Mouse (Mus musculus): ENCODE results near the gene Polr2b. TPM values are rescaled to one million over a fixed set of nuclear protein-coding genes. Genes with fewer than 3 reads are reported as not detected.

Polr2b gene
- polyA plus RNA-seq, 1 experiment from 2014 or later: 23.6 TPM

GRCm38 (mm10) chr5:77364443-77365038 lies 54.6 kb downstream of the Polr2b start:
- WGBS: 86% methylated on average over 3 of the region's 3 CpGs
- no peaks in the 10 kb centered on the region for H3K9me3 ChIP-seq (ENCODE audit: low read length)
- DNase-seq (ENCODE audit: low spot score) (no peak), ATAC-seq (no peak)
- no peaks in the 10 kb centered on the region for H3K27me3 ChIP-seq (replicated peaks; ENCODE audit: insufficient read depth, low read length)
- H3K4me1 ChIP-seq (ENCODE audit: insufficient read depth, low read depth, low read length): peaks cover 7% of the 10 kb centered on the region; the same call in 1 of the 2 replicates
- TF ChIP-seq EP300 (IDR thresholded peaks at IDR 0.05) (no peak), CTCF (IDR thresholded peaks at IDR 0.05) (no peak)
- no peaks in the 10 kb centered on the region for H3K36me3 ChIP-seq (ENCODE audit: insufficient read depth, low read length)
- no peak overlapping the region for H3K9ac ChIP-seq (replicated peaks; ENCODE audit: low read depth)
- no peak overlapping the region for H3K4me2 ChIP-seq (replicated peaks; ENCODE audit: low read depth, low read length)
- peak overlapping the region; percentile 10; the same call in 1 of the 2 replicates for H3K27ac ChIP-seq (ENCODE audit: low read length)
- H3K4me3 ChIP-seq (ENCODE audit: low read depth, low read length): no peak overlapping the region

GRCm38 (mm10) chr5:77366313-77366712 lies 56.4 kb downstream of the Polr2b start:
- Histone ChIP-seq H3K36me3 (ENCODE audit: insufficient read depth, low read length) (no peaks in the 10 kb centered on the region), H3K4me3 (ENCODE audit: low read depth, low read length) (no peak overlapping the region), H3K9ac (replicated peaks; ENCODE audit: low read depth) (no peak overlapping the region), H3K4me2 (replicated peaks; ENCODE audit: low read depth, low read length) (no peak overlapping the region), H3K27me3 (replicated peaks; ENCODE audit: insufficient read depth, low read length) (no peaks in the 10 kb centered on the region), H3K9me3 (ENCODE audit: low read length) (no peaks in the 10 kb centered on the region), H3K27ac (ENCODE audit: low read length) (no peak overlapping the region), H3K4me1 (ENCODE audit: insufficient read depth, low read depth, low read length) (peaks cover 7% of the 10 kb centered on the region; the same call in 1 of the 2 replicates)
- ATAC-seq (no peak), DNase-seq (ENCODE audit: low spot score) (no peak)
- TF ChIP-seq CTCF (IDR thresholded peaks at IDR 0.05) (no peak), EP300 (IDR thresholded peaks at IDR 0.05) (no peak)
- 74% methylated on average over 8 of the region's 8 CpGs for WGBS

GRCm38 (mm10) chr5:77367145-77367544 lies 57.2 kb downstream of the Polr2b start:
- DNase-seq (ENCODE audit: low spot score) (no peak), ATAC-seq (no peak)
- no peak overlapping the region for H3K9ac ChIP-seq (replicated peaks; ENCODE audit: low read depth)
- no peak overlapping the region for H3K4me3 ChIP-seq (ENCODE audit: low read depth, low read length)
- TF ChIP-seq EP300 (IDR thresholded peaks at IDR 0.05): no peak
- TF ChIP-seq CTCF (IDR thresholded peaks at IDR 0.05): no peak
- no peaks in the 10 kb centered on the region for H3K9me3 ChIP-seq (ENCODE audit: low read length)
- H3K4me1 ChIP-seq (ENCODE audit: insufficient read depth, low read depth, low read length): peaks cover 7% of the 10 kb centered on the region; the same call in 1 of the 2 replicates
- H3K36me3 ChIP-seq (ENCODE audit: insufficient read depth, low read length): no peaks in the 10 kb centered on the region
- H3K27ac ChIP-seq (ENCODE audit: low read length): no peak overlapping the region
- no peak overlapping the region for H3K4me2 ChIP-seq (replicated peaks; ENCODE audit: low read depth, low read length)
- H3K27me3 ChIP-seq (replicated peaks; ENCODE audit: insufficient read depth, low read length): no peaks in the 10 kb centered on the region
- 81% methylated on average over 1 of the region's 1 CpGs for WGBS

GRCm38 (mm10) chr5:77367682-77368081 lies 57.7 kb downstream of the Polr2b start:
- DNase-seq (ENCODE audit: low spot score) (no peak), ATAC-seq (0 out of 2 replicates have a peak, but pooled peaks have one; percentile 20)
- WGBS: 62% methylated on average over 12 of the region's 12 CpGs
- Histone ChIP-seq H3K9me3 (ENCODE audit: low read length) (no peaks in the 10 kb centered on the region), H3K27ac (ENCODE audit: low read length) (no peak overlapping the region; the same call in 1 of the 2 replicates), H3K9ac (replicated peaks; ENCODE audit: low read depth) (no peak overlapping the region), H3K4me2 (replicated peaks; ENCODE audit: low read depth, low read length) (no peak overlapping the region), H3K4me1 (ENCODE audit: insufficient read depth, low read depth, low read length) (peaks cover 7% of the 10 kb centered on the region; the same call in 1 of the 2 replicates), H3K4me3 (ENCODE audit: low read depth, low read length) (no peak overlapping the region), H3K36me3 (ENCODE audit: insufficient read depth, low read length) (no peaks in the 10 kb centered on the region), H3K27me3 (replicated peaks; ENCODE audit: insufficient read depth, low read length) (no peaks in the 10 kb centered on the region)
- TF ChIP-seq EP300 (IDR thresholded peaks at IDR 0.05): no peak
- TF ChIP-seq CTCF (IDR thresholded peaks at IDR 0.05): no peak

GRCm38 (mm10) chr5:77368194-77368593 lies 58.2 kb downstream of the Polr2b start:
- TF ChIP-seq EP300 (IDR thresholded peaks at IDR 0.05) (no peak), CTCF (IDR thresholded peaks at IDR 0.05) (no peak)
- WGBS: 50% methylated on average over 7 of the region's 7 CpGs
- DNase-seq (ENCODE audit: low spot score) (no peak), ATAC-seq (no peak)
- Histone ChIP-seq H3K27ac (ENCODE audit: low read length) (no peak overlapping the region), H3K4me3 (ENCODE audit: low read depth, low read length) (no peak overlapping the region), H3K4me2 (replicated peaks; ENCODE audit: low read depth, low read length) (no peak overlapping the region), H3K27me3 (replicated peaks; ENCODE audit: insufficient read depth, low read length) (no peaks in the 10 kb centered on the region), H3K9ac (replicated peaks; ENCODE audit: low read depth) (no peak overlapping the region), H3K9me3 (ENCODE audit: low read length) (no peaks in the 10 kb centered on the region), H3K4me1 (ENCODE audit: insufficient read depth, low read depth, low read length) (peaks cover 7% of the 10 kb centered on the region; the same call in 1 of the 2 replicates), H3K36me3 (ENCODE audit: insufficient read depth, low read length) (no peaks in the 10 kb centered on the region)

GRCm38 (mm10) chr5:77369394-77369793 lies 59.4 kb downstream of the Polr2b start:
- 54% methylated on average over 5 of the region's 5 CpGs for WGBS
- no peaks in the 10 kb centered on the region for H3K27me3 ChIP-seq (replicated peaks; ENCODE audit: insufficient read depth, low read length)
- peaks cover 7% of the 10 kb centered on the region; the same call in 1 of the 2 replicates for H3K4me1 ChIP-seq (ENCODE audit: insufficient read depth, low read depth, low read length)
- H3K9ac ChIP-seq (replicated peaks; ENCODE audit: low read depth): no peak overlapping the region
- no peak for TF ChIP-seq EP300 (IDR thresholded peaks at IDR 0.05)
- TF ChIP-seq CTCF (IDR thresholded peaks at IDR 0.05): no peak
- H3K27ac ChIP-seq (ENCODE audit: low read length): no peak overlapping the region
- ATAC-seq (no peak), DNase-seq (ENCODE audit: low spot score) (no peak)
- no peak overlapping the region for H3K4me2 ChIP-seq (replicated peaks; ENCODE audit: low read depth, low read length)
- H3K9me3 ChIP-seq (ENCODE audit: low read length): no peaks in the 10 kb centered on the region
- no peak overlapping the region for H3K4me3 ChIP-seq (ENCODE audit: low read depth, low read length)
- H3K36me3 ChIP-seq (ENCODE audit: insufficient read depth, low read length): no peaks in the 10 kb centered on the region

All from lung, postnatal 0 days (tissue).